Mouse (Mus musculus) embryonic facial prominence, embryonic 11.5 days (tissue): ENCODE measurements around the gene Nipal4. TPM values are rescaled to one million over a fixed set of nuclear protein-coding genes. Genes with fewer than 3 reads are reported as not detected.

Source experiments
- ATAC-seq: fragments of 200-750 bp; cut with Nextera tagmentation; replicated peaks from 2 replicates; pipeline ENCODE4 v1.8.0; 2017; ENCODE audit warnings: low read depth; ENCODE audit not compliant: insufficient number of reproducible peaks, low FRiP score, low TSS enrichment
- DNase-seq: peaks from one replicate; pipeline ENCODE4 v3.0.0-alpha.2; 2015; ENCODE audit warnings: low spot score
- H3K27ac ChIP-seq: fragments of 300-500 bp; sonication (generic); replicated peaks from 2 replicates; pipeline ENCODE4 v1.5.1; 2014; ENCODE audit warnings: mild to moderate bottlenecking, low read depth, low read length, control low read depth
- H3K27me3 ChIP-seq: fragments of 300-500 bp; sonication (generic); 2 replicates; pipeline ENCODE4 v1.6.1; 2014; ENCODE audit warnings: mild to moderate bottlenecking, low read length, moderate library complexity, mixed read lengths; ENCODE audit not compliant: control insufficient read depth, insufficient read depth
- H3K36me3 ChIP-seq: fragments of 300-500 bp; sonication (generic); replicated peaks from 2 replicates; pipeline ENCODE4 v1.6.1; 2014; ENCODE audit warnings: low read depth, mild to moderate bottlenecking, low read length, moderate library complexity, mixed read lengths; ENCODE audit not compliant: control insufficient read depth, insufficient read depth
- H3K4me1 ChIP-seq: fragments of 300-500 bp; sonication (generic); 2 replicates; pipeline ENCODE4 v1.6.1; 2014; ENCODE audit warnings: low read length, mixed read lengths; ENCODE audit not compliant: control insufficient read depth, insufficient read depth
- H3K4me2 ChIP-seq: fragments of 300-500 bp; sonication (generic); 2 replicates; pipeline ENCODE4 v1.6.1; 2014; ENCODE audit warnings: low read depth, mild to moderate bottlenecking, control low read depth, low read length, moderate library complexity
- H3K4me3 ChIP-seq: fragments of 300-500 bp; sonication (generic); 2 replicates; pipeline ENCODE4 v1.5.1; 2014; ENCODE audit warnings: low read depth, low read length, control low read depth
- H3K9ac ChIP-seq: fragments of 300-500 bp; sonication (generic); replicated peaks from 2 replicates; pipeline ENCODE4 v1.6.1; 2014; ENCODE audit warnings: mild to moderate bottlenecking, control low read depth, low read length
- H3K9me3 ChIP-seq: fragments of 300-500 bp; sonication (generic); replicated peaks from 2 replicates; pipeline ENCODE4 v1.6.1; 2016; ENCODE audit warnings: mild to moderate bottlenecking, low read length, inconsistent platforms, mixed read lengths; ENCODE audit not compliant: control insufficient read depth
- WGBS: fragments of 180-500 bp; shearing (Covaris S2); extraction: QIAGEN DNeasy Blood & Tissue Kit; methylation state at CpG from one replicate; pipeline ENCODE4 v1.1.7; 2014; 5-methylcytosine and 5-hydroxymethylcytosine counted together
- polyA plus RNA-seq: library from polyadenylated mRNA; unstranded; fragments of >200 nt; fragmentation: Nextera tagmentation; extraction: Ambion mirVana; gene quantifications from 2 replicates; pipeline ENCODE4 v1.2.1, GENCODE M21; 2014

Gene Nipal4
- polyA plus RNA-seq, 1 experiment from 2014 or later = 0.36 TPM

DNA sequence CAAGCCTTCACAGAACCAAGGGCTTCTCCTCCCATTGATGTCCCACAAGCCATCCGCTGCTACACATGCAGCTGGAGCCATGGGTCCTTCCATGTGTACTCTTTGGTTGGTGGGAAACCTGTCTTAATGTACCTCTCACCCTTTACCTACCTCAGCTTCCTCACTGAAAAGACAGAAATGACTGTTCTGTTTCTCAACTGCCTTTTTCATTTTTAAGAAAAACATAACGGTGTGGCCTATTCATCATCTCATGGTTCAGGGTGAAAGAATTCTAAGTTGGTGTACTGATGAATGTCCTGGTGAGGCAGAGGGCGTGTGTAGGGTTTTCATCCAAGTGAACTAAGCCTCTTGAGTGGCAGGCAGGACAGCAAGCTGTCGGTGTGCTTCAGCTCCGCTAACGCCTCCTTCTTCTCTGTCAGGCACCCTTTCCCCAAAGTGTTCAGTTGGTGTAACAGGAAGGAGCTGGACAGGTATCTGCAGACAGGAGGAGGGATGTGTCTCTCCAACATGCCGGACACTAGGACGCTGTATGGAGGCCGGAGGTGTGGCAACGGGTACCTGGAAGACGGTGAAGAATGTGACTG is 39.4 kb downstream of the Nipal4 start:
- no peaks in the 10 kb centered on the region for H3K27me3 ChIP-seq
- WGBS = 92% methylated on average over 11 of the region's 11 CpGs
- no peak overlapping the region for H3K4me2 ChIP-seq
- H3K36me3 ChIP-seq = no peaks in the 10 kb centered on the region; the same call in none of the 2 replicates
- no peak overlapping the region for H3K9ac ChIP-seq
- ATAC-seq = no peak
- H3K4me3 ChIP-seq = no peak overlapping the region
- no peaks in the 10 kb centered on the region for H3K9me3 ChIP-seq
- DNase-seq = no peak
- no peaks in the 10 kb centered on the region for H3K4me1 ChIP-seq
- H3K27ac ChIP-seq = no peak overlapping the region

DNA sequence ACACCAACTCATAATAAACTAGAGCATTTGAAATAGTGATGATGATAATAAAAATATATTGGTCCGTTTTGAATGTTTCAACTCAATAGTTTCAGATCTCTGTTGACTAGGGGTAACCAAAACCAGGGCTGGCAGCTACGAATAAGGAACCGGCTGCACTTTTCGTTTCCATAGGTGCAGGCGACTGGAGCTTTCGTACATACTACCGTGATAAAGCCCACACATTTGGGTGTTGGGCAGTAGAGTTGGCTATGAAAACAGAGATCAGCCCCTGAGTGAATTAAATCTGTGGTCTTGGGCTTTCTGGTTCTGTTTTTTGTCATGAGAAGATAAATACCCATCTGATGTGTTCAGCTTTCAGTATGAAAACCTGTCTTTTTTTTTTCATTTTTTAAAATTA is 40.0 kb downstream of the Nipal4 start:
- H3K27ac ChIP-seq = no peak overlapping the region
- H3K4me3 ChIP-seq = no peak overlapping the region
- H3K9ac ChIP-seq = no peak overlapping the region
- DNase-seq = no peak
- no peaks in the 10 kb centered on the region; the same call in none of the 2 replicates for H3K36me3 ChIP-seq
- no peak for ATAC-seq
- no peak overlapping the region for H3K4me2 ChIP-seq
- no peaks in the 10 kb centered on the region for H3K4me1 ChIP-seq
- no peaks in the 10 kb centered on the region for H3K9me3 ChIP-seq
- 87% methylated on average over 7 of the region's 7 CpGs for WGBS
- no peaks in the 10 kb centered on the region for H3K27me3 ChIP-seq

DNA sequence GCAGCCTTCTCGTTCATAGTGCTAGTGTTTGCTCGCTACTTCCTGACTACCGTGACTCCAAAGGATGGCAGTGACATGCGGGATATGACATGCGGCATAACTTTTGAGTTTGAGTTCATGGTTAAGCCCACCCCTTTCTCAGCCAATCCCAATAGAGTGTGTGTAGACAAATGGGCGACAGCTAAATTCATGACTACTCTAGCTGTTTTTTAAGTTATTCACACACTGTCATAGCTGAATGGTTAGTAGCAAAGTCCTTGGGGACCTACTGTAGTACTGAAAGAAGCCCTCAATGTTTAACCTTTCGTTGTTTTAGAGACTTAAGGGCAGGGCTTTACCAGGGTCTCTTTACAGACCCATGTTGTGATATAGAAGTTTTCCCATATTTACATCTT is 40.5 kb downstream of the Nipal4 start:
- Histone ChIP-seq H3K9me3 (no peaks in the 10 kb centered on the region), H3K9ac (no peak overlapping the region), H3K27me3 (no peaks in the 10 kb centered on the region), H3K36me3 (no peaks in the 10 kb centered on the region; the same call in none of the 2 replicates), H3K4me3 (no peak overlapping the region), H3K27ac (no peak overlapping the region), H3K4me2 (no peak overlapping the region), H3K4me1 (no peaks in the 10 kb centered on the region)
- WGBS = 91% methylated on average over 7 of the region's 7 CpGs
- ATAC-seq (no peak), DNase-seq (no peak)

DNA sequence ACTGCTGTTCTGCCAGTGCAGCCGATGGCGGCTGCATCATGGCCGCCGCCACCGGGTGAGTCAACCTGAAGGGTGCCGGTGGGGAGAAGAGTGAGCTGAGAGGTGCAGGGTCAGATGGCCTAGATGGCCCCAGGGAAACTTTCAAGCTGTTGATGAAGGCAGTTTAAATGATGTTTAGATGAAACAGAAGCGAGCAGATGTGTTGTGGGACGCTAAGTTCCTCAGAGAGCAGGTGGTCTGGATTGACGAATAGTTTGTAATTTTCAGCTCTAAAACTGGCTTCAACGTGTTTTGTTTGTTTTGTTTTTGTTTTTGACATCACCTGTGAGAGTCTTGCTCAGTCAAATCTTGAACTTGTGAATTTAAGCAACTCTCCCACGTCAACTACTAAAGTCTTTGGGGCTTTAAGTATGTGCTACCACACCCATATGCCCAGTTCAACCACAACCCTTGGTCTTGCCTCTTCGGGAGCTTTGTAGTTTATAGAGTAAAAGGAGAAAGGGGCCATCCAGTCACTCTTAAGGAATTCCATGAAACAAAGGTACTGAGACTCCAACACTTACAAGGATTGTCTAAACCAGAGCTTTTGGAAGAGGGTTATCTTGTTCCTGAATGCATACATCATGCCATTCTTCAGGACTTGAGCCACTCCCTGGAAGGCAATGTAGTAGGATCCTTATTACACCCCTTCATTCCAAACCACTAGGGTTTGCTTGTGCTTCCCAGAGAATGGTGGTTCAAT is 41.0 kb downstream of the Nipal4 start:
- Histone ChIP-seq H3K27me3 (no peaks in the 10 kb centered on the region), H3K36me3 (no peaks in the 10 kb centered on the region; the same call in none of the 2 replicates), H3K9ac (no peak overlapping the region), H3K9me3 (no peaks in the 10 kb centered on the region), H3K27ac (no peak overlapping the region), H3K4me3 (no peak overlapping the region), H3K4me1 (no peaks in the 10 kb centered on the region), H3K4me2 (no peak overlapping the region)
- 91% methylated on average over 12 of the region's 12 CpGs for WGBS
- ATAC-seq (no peak), DNase-seq (no peak)

DNA sequence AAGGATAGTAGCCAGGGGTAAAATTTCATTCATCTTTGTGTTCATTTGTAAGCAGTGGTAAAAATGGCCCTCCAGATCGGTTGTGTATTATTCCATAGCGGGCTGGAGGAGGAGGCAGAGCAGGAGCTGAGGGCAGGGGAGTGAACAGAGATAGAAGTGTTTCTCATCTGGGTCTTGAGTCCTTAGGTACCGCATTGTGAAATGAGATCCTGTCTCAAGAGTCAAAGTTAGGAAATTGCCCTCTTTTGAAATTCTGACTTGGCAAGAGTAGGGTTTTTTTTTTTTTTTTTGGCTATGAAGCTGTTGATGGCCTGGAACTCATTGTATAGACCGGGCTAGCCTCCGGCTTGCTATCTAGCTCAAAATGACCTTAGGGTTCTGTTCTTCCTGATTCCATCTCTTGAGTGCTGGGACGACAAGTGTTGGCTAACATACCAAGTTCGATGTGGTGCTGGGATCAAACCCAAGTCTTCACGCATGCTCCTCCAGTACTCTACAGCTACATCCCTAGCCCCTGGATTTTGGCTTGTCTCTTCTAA is 42.9 kb downstream of the Nipal4 start:
- ATAC-seq = no peak
- 93% methylated on average over 8 of the region's 8 CpGs for WGBS
- H3K27me3 ChIP-seq = no peaks in the 10 kb centered on the region
- H3K9ac ChIP-seq = no peak overlapping the region
- H3K4me2 ChIP-seq = no peak overlapping the region
- no peaks in the 10 kb centered on the region for H3K4me1 ChIP-seq
- no peaks in the 10 kb centered on the region; the same call in none of the 2 replicates for H3K36me3 ChIP-seq
- H3K9me3 ChIP-seq = no peaks in the 10 kb centered on the region
- no peak for DNase-seq
- no peak overlapping the region for H3K4me3 ChIP-seq
- no peak overlapping the region for H3K27ac ChIP-seq

DNA sequence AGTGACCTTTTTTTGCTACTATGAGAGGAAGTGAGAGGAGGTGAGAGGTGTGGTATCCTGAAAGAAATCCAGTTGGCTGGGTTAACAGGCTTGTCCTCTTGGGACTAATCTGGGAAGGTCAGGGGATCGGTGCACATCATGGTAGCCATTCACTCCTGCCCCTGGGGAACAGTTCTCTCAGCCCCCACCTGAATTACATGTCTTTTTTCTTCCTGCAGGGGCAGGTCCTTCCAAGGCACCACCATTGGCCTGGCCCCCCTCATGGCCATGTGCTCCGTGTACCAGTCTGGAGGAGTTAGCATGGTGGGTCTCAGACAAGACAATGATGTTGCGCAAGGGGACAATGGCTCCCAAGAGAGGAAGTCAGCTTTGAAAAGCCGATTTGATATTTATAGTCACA is 43.4 kb downstream of the Nipal4 start:
- H3K27ac ChIP-seq = no peak overlapping the region
- H3K9ac ChIP-seq = no peak overlapping the region
- no peaks in the 10 kb centered on the region for H3K4me1 ChIP-seq
- H3K4me3 ChIP-seq = no peak overlapping the region
- DNase-seq (no peak), ATAC-seq (no peak)
- WGBS = 86% methylated on average over 4 of the region's 4 CpGs
- H3K27me3 ChIP-seq = no peaks in the 10 kb centered on the region
- H3K4me2 ChIP-seq = no peak overlapping the region
- H3K9me3 ChIP-seq = no peaks in the 10 kb centered on the region
- no peaks in the 10 kb centered on the region; the same call in 1 of the 2 replicates for H3K36me3 ChIP-seq

DNA sequence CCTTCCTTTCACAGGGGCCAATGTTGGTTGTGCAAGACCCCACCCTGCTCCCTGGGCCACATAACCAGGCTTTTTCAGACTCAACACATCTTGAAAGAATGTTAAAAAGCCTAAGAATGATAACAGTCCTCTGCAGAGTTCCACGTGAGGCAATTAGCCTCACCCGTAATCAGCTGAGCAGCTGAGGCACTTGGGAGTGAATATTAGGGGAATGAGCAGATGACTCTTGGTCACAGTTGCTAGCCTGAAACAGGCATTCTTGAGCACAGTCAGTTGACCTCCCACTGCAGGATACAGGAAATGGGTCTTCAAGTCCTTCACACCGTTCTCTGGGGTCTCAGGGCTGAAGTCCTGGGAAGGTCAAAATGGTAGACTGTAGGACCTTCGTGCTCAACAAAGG is 44.6 kb downstream of the Nipal4 start:
- Histone ChIP-seq H3K4me3 (no peak overlapping the region), H3K4me1 (no peaks in the 10 kb centered on the region), H3K9me3 (no peaks in the 10 kb centered on the region), H3K27ac (no peak overlapping the region), H3K36me3 (no peaks in the 10 kb centered on the region; the same call in 1 of the 2 replicates), H3K9ac (no peak overlapping the region), H3K4me2 (no peak overlapping the region), H3K27me3 (no peaks in the 10 kb centered on the region)
- DNase-seq = no peak
- WGBS = 77% methylated on average over 4 of the region's 4 CpGs
- ATAC-seq = no peak

DNA sequence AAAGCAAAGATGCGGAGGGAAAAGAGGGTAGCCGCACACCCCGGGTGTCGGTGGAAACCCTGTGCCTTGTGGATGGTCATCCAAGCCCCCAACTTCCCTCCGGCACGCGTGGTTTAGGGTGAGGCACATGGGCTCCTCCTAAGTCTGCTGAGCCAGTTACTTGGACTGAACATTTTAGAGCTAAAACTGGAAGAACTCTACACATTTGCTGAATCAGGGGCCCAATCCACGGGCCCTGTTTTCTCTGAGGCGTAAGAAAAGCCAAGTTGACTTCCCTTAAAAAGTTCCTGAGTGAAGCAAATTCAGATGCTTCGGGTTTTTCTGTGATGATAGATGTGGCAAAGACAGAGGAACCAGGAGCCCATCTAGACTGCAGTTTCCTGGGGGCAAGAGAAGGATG is 46.2 kb downstream of the Nipal4 start:
- Histone ChIP-seq H3K4me1 (no peaks in the 10 kb centered on the region), H3K9me3 (no peaks in the 10 kb centered on the region), H3K27me3 (no peaks in the 10 kb centered on the region), H3K27ac (no peak overlapping the region), H3K9ac (no peak overlapping the region), H3K4me2 (no peak overlapping the region), H3K4me3 (no peak overlapping the region), H3K36me3 (no peaks in the 10 kb centered on the region; the same call in 1 of the 2 replicates)
- no peak for DNase-seq
- 77% methylated on average over 10 of the region's 10 CpGs for WGBS
- ATAC-seq = no peak
